Mouse (Mus musculus) splenic B cell, adult 2 months (primary cell): Measurements from ENCODE around the gene Tub.

Source experiments
- DNase-seq: peaks from one replicate; pipeline ENCODE4 v3.0.0-alpha.2; 2011; ENCODE audit warnings: low read depth, low spot score
- H3K27me3 ChIP-seq: 2 replicates; pipeline ENCODE4 v1.6.1; 2012; ENCODE audit warnings: mild to moderate bottlenecking, low read length, moderate library complexity, mixed read lengths; ENCODE audit not compliant: control insufficient read depth, poor library complexity, insufficient read depth, severe bottlenecking
- H3K36me3 ChIP-seq: 2 replicates; pipeline ENCODE4 v1.6.1; 2012; ENCODE audit warnings: mild to moderate bottlenecking, low read length, moderate library complexity, mixed read lengths; ENCODE audit not compliant: control insufficient read depth, poor library complexity, insufficient read depth, severe bottlenecking

The Tub gene

DNA sequence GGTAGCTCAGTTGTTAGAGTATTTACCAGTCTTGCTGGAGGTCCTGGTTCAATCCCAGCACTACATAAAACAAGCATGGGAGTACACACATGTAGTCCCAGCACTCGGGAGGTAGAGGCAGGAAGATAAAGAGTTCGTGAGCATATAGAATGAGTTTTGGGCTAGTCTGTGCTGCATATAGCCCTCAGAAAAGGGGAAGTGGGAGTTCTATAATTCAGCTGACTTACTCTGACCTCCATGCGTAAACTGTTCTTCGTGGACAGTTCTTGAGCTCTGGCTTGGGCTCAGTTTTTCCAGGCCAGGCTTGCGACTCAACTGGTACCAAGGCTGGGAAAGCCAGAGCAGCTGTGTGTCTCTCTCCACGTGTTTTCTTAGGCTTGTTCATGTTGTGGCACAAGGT, 2.7 kb downstream of the Tub start:
- H3K27me3 ChIP-seq: no peaks in the 10 kb centered on the region
- H3K36me3 ChIP-seq: no peaks in the 10 kb centered on the region
- DNase-seq: peak; percentile 58

DNA sequence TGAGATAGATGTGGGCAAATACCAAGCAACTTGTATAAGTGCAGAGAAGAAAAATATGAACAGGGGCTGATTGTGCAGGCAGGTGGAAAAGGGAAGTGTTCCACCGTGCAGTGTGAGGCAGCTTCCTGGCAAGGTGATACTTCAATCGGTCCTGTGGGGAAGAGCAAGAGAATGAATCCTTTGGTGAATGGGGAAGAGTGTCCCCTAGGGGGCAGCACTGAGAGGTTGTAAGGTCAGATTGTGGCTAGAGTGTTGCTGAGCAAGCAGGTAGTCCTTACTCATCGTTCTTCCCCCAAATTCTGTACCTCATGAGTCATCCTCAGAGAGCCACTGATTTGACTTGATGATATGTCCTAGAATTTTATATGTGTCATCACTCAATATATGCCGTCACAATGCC, 4.0 kb downstream of the Tub start:
- DNase-seq: peak; percentile 71
- H3K27me3 ChIP-seq: no peaks in the 10 kb centered on the region
- H3K36me3 ChIP-seq: no peaks in the 10 kb centered on the region

DNA sequence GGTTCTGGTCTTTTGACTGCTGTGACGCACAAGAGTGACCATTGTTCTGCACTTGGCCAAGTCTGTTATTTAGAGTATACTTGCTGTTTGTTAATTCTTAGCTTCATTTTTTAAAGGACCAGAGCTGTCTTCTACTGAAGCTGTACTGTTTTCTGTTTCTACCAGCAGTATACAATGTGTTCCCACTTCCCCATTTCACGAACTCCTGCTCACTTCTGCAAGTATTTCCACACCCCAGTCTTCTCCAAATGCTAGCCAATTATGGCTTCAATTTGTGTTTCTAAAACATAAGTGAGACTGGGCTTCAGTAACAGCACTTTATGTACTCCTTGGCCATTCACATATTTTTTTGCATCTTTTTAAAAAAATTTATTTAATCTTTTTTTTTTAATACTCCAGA, 7.6 kb downstream of the Tub start:
- no peaks in the 10 kb centered on the region for H3K27me3 ChIP-seq

DNA sequence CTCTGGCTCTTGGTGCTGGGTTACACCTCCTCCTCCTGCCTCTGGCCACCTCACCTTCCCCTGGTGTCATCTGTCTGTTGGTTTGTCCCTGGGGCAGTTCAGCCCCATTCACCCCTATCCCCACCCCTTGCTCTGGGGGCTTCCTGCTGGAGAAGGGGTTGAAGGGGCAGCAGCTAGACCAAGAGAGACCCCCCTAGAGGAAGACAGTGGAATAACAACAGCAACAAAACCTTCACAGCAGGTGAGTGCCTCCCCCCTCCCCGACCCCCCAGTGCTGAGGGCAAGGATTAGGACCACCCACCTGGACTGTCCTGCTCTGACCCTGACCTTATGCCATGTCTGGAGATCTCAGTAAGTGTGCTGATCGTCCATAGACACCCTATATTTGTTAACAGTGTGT, 15.8 kb downstream of the Tub start:
- Histone ChIP-seq H3K36me3 (no peaks in the 10 kb centered on the region), H3K27me3 (no peaks in the 10 kb centered on the region)
- peak; percentile 25 for DNase-seq

More for the DNA sequence above, 7.6 kb downstream of the Tub start:
- no peaks in the 10 kb centered on the region for H3K36me3 ChIP-seq
- DNase-seq: no peak

DNA sequence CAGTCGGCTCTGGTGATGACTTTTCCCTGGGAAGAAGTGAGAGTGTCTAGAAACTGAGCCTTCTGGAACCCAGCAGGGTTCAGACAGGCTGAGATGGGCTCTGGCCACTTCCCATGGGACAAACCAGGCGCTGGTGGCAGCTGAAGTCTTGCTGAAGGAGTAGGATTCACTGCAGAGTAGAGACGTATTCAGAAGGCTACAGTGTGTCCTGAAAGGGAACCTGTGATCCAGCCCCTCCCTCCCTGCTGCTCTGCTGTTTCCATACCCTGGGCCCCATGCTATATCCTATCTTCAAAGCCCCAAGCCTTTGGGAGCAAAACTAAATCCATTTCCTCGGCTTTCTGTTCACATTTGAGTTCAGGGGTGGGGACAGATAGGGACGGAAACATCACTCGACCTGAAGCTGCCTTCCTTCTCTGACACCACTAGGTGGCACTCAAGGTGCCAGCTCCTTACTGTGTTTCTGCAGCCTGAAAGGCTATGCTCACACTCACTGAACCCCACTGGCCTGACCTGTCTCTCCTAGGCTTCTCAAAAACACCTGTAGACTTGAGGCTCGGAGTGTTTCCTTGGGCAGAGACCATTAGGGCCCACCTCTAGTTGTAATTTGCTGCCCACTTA, 16.7 kb downstream of the Tub start:
- H3K36me3 ChIP-seq: no peaks in the 10 kb centered on the region
- DNase-seq: peak; percentile 63
- no peaks in the 10 kb centered on the region for H3K27me3 ChIP-seq

DNA sequence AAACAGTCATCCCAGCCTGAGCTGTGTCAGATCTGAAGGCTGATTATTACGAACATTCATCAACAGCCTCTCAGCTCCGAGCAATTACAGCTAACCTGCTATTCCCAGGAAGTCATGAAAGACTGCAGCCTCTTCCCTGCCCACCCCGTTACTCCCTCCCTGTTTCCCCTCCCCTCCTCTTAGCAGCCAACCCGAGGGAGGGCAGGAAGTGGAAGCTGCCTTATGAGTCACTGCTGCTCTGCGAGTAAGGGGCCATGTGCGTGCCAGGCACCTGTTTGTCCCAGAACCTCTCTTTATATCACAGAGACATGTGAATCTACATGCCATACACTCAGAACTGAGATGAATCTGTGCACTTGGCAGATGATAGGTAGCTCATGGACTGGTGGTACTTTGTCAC, 18.1 kb downstream of the Tub start:
- no peaks in the 10 kb centered on the region for H3K27me3 ChIP-seq
- no peak for DNase-seq
- H3K36me3 ChIP-seq: no peaks in the 10 kb centered on the region

DNA sequence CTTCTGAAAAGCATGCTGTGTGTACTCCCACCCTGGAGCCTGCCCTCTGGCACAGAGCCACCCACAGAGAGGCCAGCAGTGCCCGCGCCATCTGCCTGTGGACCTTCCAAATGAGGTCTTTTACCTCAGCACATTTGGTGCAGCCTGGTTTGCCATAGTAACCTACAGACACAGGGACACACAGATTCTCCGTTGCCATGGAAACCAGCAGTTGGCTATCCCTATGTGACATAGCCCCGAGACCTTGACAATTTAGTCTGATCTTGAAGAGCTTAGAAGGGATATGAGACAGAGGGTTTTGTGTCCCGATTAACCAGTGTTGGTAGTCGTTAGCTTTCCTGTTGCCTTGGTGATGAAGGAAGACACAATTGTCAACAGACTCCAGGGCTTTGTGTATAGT, 22.1 kb downstream of the Tub start:
- Histone ChIP-seq H3K27me3 (no peaks in the 10 kb centered on the region), H3K36me3 (no peaks in the 10 kb centered on the region)
- DNase-seq: no peak

DNA sequence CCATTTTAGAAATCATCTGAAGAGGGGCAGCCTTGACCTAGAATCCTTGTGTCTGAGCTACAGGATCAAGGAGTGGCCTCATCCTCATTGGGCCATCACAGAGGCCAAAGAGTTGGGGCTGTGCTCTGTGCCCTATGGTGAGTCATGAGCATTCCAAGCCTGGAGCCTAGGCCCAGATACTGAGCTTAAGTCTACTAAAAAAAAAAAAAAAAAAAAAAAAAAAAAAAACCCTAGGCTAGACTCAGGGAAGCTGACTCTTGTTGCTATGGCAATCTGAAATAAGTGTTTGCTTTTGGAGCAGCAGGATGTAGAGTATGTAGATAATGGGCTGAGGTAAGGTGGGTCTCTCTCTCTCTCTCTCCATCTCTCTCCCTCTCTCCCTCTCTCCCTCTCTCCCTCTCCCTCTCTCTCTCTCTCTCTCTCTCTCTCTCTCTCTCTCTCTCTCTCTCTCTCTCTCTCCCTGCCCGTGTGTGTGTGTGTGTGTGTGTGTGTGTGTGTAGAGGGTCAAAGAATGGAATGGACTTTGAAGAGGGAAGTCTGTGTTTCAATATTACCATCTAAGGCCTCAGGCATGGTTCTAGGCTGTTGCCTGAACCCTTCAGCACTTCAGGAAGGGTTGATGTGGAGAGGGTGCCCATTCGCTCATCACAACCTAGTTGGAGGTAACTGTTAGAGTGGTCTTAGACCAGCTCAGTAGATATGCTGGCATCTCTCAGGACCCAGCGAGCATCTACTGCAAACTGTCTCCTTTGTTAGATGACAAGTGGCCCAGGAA, 36.0 kb downstream of the Tub start:
- no peak for DNase-seq
- Histone ChIP-seq H3K36me3 (no peaks in the 10 kb centered on the region), H3K27me3 (no peaks in the 10 kb centered on the region)

DNA sequence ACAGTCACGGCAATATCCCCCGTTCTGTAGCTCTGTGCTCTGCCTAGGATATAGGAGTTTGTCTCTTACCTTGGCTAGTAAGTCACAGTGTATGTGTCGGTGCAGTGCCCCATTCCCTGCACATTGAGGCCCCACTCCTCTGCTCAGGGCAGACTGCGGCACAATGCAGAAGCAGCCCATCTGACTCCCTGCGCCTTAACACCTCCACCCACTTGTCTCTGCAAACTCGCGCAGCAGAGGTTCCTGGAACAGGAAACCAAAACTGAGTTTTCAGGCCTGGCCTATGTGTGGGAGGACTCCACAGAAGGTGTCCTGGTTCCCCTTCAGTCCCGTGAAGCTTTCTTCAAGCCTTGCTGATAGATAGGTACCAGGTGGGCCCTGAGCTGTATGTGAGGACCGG, 41.1 kb downstream of the Tub start:
- no peak for DNase-seq
- Histone ChIP-seq H3K36me3 (no peaks in the 10 kb centered on the region), H3K27me3 (no peaks in the 10 kb centered on the region)

DNA sequence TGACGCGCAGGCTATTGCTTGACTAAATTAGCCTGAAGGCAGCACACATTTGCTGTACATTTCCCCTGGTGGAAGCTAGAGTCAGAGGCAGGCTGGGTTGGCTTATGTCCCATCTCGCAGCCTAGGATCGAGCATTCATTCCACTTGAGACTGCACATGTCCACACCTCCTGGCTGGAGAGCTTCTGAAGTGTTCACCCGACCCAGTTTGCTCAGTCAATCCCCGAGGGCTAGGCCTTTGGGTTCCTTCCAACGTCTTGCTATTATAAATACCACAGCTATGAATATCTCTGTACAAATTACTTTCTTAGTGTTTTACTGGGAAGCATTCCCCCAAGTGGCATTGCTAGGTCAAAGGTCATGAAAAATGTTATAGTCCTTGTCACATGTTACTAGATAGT, 43.1 kb downstream of the Tub start:
- no peak for DNase-seq
- Histone ChIP-seq H3K27me3 (no peaks in the 10 kb centered on the region), H3K36me3 (no peaks in the 10 kb centered on the region)

DNA sequence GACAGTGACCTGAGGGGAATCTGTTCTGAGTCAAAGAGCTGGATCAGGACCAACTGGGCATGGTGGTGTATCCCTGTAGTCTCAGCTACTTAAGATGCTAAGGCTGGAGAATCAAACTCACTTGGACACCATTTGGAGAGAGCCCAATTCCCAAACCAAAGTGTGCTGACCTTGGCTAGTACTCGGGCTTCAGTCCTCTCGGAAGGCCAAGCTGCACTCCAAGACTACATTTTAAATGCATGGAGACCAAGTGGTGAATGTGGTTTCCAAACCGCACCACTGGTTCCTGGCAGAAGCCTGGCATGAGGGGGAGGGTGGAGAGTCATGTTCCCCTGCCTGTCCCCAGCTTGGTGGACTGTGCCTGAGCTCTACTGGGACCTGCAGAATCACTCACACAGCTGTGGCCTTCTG, 43.7 kb downstream of the Tub start:
- H3K27me3 ChIP-seq: no peaks in the 10 kb centered on the region
- no peaks in the 10 kb centered on the region for H3K36me3 ChIP-seq
- DNase-seq: no peak

DNA sequence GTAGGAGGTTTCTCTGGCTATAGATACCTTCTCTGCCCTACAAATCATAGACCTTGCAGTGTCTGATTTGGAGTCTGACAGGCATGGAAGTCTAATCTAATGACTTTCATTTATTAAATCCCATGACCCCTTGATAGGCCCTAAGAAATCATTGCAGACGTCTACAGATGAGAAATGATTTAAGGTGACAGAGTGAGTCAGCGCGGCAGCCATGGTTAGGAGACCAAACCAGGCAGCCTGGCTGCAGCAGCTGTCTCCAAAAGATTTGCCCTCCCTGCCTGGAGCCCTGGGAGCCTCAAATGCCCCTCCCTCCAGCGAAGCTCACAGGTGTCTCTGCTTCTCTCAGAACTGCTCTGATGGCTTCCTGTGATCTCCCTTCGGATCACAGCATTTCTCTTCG, 46.0 kb downstream of the Tub start:
- Histone ChIP-seq H3K27me3 (no peaks in the 10 kb centered on the region), H3K36me3 (no peaks in the 10 kb centered on the region)
- DNase-seq: no peak

DNA sequence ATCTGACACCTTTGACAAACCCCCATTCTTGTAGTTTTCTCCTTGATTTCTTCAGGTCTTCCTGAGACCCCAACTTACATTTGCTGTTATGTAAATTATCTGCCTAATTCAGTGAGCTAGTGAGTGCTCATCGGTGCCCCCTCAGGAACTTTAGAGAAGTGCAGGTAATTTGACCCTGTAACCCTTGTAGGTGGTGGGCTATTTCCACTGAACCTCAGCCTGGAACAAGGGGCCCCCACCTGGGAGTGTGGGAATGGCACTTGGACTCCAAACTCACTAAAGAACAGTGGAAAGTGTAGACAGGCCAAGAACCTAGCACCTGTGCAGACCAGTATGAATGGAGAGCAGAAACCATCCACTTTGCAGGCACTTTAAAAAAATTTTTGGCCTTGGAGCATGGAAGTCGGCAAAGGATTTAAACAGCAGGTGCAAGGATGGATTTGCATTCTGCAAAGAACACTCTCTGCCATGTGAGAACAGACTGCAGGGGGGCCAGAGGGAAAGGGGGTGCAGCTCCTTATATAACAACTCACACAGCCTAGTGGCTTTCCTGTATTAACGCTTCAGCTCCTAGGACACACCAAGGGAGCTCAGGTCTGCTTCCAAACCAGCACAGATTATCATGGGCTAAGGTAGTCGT, 50.3 kb downstream of the Tub start:
- peak; percentile 18 for DNase-seq
- Histone ChIP-seq H3K36me3 (no peaks in the 10 kb centered on the region), H3K27me3 (no peaks in the 10 kb centered on the region)

DNA sequence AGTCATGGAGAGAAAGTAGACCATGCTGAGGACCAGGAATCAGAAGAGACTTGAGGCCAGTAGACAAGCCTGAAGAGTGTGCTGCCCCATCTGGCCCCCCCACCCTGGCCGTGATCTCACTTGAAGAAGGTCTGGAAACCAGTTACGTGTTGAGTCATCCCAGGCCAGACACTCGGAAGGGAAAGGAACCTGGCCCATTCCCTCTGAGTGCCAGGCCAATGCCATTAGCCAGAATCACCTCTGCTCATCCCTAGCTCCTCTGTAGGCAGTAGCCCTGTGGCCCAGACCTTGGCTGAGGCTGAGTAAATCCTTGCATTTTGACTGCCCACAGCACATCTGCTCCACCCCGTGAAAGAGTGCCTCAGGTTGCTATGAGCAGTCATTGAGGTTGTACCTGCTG, 51.8 kb downstream of the Tub start:
- no peak for DNase-seq
- Histone ChIP-seq H3K27me3 (no peaks in the 10 kb centered on the region), H3K36me3 (no peaks in the 10 kb centered on the region)

DNA sequence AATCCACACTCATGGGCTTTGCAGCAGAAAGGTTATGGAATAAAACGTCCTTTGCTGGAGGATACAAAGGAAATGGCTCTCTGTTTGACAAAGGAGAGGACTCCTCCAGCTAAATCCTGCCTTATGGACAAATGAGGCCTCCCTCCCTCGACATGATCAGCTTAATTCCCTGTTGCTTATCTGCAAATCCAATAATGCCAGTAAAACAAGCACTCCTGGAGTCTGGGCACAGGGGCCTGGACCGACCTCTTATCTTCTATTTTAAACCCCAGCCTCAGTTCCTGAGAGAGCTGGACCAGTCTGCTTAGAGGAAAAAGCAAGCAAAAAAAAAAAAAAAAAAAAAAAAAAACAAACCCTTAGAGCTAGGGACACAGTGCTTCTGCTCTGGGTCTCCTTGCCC, 53.5 kb downstream of the Tub start:
- no peaks in the 10 kb centered on the region for H3K36me3 ChIP-seq
- H3K27me3 ChIP-seq: no peaks in the 10 kb centered on the region
- DNase-seq: no peak
